Mouse (Mus musculus) embryo, embryonic 11 days (tissue): ENCODE results near the gene Ypel5.
A peak's percentile ranks its signal among the peaks of the same experiment; 100 is the strongest.

Experiments
- DNase-seq: peaks from one replicate; pipeline ENCODE4 v3.0.0-alpha.2; 2015

Ypel5 gene

DNA sequence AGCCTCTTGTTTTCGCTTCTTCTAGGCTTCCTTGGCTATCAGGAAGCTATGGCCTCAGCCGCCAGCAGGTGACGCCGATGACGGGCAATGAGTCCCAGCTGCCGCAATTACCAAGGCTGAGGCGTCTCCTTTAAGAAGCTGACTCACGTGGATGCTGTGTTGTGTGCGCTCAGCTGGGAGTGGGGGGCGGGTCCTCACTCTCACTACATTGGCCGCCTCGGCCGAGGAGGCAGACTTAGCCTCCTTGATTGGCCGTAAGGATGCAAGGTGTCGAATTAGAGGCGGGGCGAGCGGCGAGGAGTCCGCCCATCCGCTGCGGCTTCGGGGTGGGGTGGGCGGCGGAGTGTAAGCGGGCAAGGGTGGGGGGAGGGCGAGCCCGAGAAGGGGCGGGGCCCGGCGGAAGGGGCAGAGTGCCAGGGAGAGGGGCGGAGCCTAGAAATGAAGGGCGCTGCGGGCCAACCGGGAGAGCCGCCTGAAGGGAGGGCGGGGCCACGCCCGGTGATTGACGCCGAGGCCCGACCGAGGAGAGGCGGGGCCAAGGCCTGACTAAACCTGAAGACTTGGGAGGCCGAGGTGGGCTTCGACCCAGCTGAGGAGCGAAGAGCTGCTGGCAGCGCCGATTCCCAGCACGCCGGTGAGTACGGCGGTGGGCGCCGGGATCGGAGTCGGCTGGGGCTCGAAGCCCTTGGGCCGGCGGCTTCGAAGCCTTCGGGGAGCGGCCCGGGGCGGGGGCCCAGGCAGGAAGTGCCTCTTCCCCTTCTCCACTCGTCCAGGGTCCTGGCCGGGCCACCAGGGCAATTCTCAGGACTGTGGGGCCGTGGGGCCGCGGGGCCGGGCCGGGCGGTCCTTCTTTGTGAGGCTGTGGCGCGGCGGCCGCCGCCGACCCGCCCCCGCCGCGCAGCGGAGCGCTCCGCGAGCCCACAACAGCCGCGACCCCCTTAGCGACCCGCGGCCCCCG is at the start of gene Ypel5:
TSS of gene Ypel5 (plus strand) at position 296 of the 958 bp plus-strand sequence.
- DNase-seq: peak; percentile 99

DNA sequence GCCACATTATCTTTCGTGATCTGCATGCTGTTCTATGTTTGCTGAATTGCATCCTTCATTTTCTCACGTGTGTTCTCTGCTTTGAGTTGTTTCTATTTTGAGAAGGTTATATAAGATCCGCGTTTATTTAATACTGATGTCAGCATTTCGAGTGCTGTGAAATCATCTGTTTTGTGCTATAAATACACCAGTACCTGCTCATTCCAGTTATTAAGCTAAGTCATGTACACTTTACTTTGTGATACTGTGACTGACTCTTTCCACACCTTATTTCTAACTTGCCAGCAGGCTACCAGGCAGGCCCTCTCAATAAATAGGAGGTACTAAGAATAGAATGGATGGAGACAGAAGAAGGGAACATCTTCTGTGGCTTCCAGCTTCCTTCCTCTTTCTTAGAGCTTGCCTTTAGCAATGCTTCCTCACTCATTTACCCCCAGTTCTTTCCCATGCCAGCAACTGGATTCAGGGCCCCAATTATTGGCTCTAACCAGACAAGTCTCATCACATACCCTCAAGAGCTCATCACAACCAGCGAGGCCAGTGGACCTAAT is 48.3 kb upstream of the Ypel5 start:
- no peak for DNase-seq

- DNase-seq: no peak
Measured at GRCm38 (mm10) chr17:72793278-72793677, 43.0 kb upstream of the Ypel5 start.

DNA sequence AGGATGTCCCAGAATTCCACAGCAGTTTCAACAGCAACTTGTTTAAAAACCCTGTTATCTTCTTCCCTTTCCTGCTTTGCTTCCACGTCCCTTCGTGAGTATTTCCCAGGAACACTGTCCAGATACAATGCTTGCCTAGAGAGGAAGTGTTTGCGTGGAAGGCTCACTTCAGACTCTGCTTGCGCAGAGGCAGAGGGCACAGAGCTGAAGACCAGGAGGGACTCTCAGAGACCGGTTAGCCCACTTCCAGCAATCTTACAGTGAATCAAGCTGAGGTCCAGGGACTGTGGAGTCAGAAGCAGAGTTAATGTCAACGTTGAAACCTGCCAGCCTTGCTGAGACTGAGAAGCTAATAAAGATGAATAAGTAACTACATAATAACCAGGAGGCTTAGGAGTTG is 41.6 kb upstream of the Ypel5 start:
- no peak for DNase-seq

GRCm38 (mm10) chr17:72795392-72796047 is 40.7 kb upstream of the Ypel5 start:
- no peak for DNase-seq

DNA sequence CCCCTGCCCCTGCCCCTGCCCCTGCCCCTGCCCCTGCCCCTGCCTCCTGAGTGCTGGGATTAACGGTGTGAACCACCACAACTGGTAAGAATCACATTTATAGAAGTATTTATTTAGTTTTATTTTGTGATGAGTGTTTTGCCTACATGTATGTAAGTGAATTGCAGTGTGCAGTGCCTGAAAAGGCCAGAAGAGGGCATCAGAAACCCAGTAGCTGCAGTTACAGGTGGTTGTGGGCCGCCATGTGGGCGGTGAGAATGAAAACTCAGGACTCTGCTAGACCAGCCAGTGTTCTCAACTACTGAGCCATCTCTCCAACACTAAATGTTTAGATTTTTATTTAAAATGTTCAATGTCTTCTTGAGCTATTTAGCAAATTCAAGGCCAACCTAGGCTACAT is 39.7 kb upstream of the Ypel5 start:
- DNase-seq: no peak

DNA sequence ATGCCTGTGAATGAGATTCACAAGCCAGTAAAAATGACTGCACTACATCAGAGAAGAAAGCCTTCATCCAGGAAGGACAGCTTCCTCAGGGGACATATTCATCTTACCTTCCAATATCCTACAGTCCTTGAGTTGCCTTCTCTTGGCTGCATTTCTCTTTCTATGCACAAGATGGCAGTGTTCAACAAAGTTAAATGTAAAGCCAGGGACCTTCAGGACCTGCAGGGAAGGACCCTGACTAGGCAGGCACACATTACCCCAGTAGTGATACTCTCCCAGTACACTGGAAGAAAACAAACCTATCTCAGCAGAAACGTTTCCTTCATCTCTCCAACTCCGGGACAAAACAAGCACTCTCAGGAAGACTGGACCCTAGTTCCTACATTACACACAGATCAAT is 38.4 kb upstream of the Ypel5 start:
- DNase-seq: peak; percentile 74

DNA sequence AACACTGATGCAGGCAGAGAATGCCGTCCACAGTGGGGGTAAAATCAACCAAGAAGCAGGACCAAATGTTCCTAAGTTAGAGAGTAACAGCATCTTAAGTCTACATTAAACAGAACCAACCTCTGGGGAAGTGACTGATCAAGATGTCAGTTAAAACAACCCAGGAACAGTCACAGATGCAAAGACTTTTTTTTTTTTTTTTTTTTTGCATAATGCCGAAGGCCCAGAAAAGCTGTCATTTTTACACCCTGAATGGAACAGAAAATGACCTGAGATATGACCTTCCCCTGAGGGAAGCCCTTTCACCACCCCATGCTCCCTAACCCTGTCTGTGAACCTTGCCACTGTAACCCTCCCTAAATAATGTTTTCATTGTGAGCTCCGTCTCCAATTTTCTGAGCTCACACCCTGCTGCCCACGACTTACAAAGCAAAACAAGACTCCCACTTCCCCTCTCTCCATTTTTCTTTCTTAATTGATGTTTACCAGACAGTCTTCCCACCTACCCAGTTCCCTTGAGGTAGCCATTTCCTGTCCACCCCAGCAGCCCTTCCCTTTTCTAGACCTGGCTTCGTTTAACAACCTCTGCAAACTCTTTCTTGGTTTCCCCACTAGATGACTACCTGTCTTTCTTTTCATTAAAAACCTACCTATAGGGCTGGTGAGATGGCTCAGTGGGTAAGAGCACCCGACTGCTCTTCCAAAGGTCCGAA is 26.2 kb upstream of the Ypel5 start:
- DNase-seq: peak; percentile 32

DNA sequence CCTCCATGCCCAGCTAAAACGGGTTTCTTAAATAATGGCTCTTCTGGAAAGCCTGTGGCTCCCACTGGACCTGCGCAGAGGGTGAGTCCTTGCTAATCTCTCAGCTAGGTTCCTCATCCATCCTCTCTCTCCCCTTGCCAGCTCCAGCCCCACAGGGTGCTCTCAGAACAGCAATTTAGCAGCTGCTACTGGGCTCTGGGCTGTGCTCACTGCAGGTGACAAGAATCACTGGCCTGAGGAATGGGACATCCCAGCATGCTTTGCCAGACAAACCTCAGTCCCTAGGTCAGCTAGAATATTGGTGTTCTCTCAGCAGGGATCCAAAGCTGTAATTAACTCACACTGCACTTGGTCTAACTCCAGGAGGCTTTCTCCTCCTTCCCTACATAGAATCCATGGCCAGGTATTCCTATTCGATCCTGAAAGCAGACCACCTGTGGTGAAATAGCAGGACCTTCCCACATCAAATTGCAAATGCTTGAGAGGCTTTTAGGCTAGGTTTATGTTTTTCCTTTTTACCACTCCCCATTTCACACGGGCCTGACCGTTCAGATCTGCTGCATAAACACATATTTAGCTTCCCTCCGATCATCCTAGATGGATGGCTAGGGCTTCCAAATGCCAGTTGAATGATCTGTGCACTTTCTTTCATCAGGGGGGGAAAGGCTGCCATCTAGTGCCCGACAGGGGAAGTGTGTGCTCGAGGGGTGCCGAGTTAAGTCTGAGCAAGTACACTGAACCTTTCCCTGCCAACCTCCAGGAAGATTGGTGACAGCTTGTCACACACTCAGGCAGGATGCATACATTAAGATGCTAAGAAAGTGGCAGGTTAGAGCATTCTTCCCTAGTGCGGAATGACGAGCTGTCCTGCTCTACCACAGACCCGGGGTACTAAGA is 22.6 kb upstream of the Ypel5 start:
- DNase-seq: peak; percentile 66

- no peak for DNase-seq
Measured at GRCm38 (mm10) chr17:72817574-72817973, 18.7 kb upstream of the Ypel5 start.

- DNase-seq: no peak
Measured at GRCm38 (mm10) chr17:72819714-72820113, 16.5 kb upstream of the Ypel5 start.

- DNase-seq: no peak
Measured at GRCm38 (mm10) chr17:72820425-72820824, 15.8 kb upstream of the Ypel5 start.

GRCm38 (mm10) chr17:72821923-72822322 is 14.3 kb upstream of the Ypel5 start:
- no peak for DNase-seq

- no peak for DNase-seq
Measured at GRCm38 (mm10) chr17:72826916-72827534, 9.2 kb upstream of the Ypel5 start.

- DNase-seq: no peak
Measured at GRCm38 (mm10) chr17:72828027-72828678, 8.1 kb upstream of the Ypel5 start.

DNA sequence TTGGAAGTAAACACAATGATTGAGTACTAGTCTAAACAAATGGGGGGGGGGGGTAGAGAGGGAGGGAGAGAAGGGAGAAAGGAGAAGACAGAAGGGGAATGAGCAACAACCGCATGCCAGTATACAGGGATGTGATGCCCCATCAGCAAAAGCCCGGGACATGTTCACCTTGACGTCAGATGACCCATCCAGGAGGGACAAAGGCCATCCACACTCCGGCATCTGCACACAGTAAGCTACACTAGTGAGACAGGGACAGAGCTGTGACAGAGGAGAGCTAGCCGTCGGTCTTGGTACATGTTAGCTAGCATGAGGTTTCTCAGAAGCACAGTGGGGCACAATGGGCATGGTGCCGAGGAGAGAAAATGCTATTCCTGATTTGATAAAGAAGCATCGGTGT is 7.6 kb upstream of the Ypel5 start:
- DNase-seq: no peak

- DNase-seq: peak; percentile 93
Measured at GRCm38 (mm10) chr17:72837140-72837712, 973 bp downstream of the Ypel5 start.

DNA sequence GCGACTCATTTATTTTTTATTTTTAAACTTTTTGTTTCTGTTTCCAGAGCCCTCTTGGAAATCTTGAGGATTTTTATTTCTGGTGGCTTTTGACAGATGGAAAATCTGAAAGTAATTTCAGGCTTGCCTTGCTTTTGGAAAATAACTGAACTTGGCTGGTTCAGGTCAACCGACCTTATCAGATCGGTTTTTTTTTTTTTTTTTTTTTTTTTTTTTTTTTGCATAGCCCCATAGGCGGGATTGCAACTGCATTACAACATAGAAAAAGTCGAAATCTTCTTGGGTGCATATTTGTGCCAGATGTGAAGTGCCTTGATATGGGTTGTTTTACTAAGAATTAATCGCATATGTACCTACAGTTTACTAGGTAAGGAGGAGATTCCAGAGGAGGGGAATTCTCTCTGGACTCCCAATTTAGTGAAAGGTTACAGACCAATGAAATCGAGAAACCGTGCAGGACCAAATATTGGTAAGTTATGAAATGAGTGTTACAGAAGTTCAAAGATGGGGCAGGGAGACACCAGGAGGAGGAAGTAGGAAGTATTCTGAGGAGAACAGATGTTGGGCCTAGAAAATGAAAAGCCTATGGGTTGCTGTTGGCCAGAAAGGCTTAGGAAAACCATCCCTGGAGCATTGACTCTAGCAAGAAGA is 1.7 kb downstream of the Ypel5 start:
- DNase-seq: no peak

DNA sequence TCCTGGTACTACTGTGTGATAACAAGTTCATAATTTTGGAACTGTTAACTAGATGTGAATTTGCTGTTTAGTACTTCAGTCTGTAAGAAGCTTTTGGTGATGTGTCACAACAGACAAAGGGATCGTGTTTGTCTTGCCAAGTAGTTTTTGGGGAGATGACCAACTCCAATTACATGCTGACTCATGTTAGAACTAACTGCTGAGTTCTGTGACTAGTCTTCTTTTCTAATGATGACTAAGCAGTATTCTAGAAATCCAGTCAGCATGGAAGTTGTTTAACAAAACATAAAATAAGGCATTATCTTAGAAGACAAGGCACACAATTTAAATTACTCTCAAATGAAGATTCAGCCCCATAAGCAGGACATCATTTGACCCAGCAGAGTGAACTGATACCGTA is 2.7 kb downstream of the Ypel5 start:
- DNase-seq: no peak

GRCm38 (mm10) chr17:72844393-72844792 is 8.1 kb downstream of the Ypel5 start:
- no peak for DNase-seq
